Mouse (Mus musculus) olfactory bulb, adult 2 months (tissue): ENCODE data around the gene Cacna1c. TPM values are rescaled to one million over a fixed set of nuclear protein-coding genes. Genes with fewer than 3 reads are reported as not detected.

ENCODE experiments used
- H3K27ac ChIP-seq: fragments of 200-500 bp; 2 replicates; pipeline ENCODE4 v1.5.1; 2012; ENCODE audit warnings: low read depth, low read length; ENCODE audit not compliant: insufficient read depth
- H3K4me1 ChIP-seq: fragments of 200-500 bp; 2 replicates; pipeline ENCODE4 v1.6.1; 2012; ENCODE audit warnings: low read length; ENCODE audit not compliant: control insufficient read depth, insufficient read depth
- H3K4me3 ChIP-seq: fragments of 200-500 bp; 2 replicates; pipeline ENCODE4 v1.5.1; 2012; ENCODE audit warnings: mild to moderate bottlenecking, low read depth, low read length, moderate library complexity; ENCODE audit not compliant: insufficient read depth
- CTCF ChIP-seq: fragments of 200-500 bp; IDR thresholded peaks from 2 replicates; pipeline ENCODE4 v1.5.1; 2012; ENCODE audit warnings: low read depth, mild to moderate bottlenecking, low read length, moderate library complexity; ENCODE audit not compliant: insufficient read depth
- POLR2A ChIP-seq: fragments of 200-500 bp; IDR thresholded peaks from 2 replicates; pipeline ENCODE4 v1.6.1; 2012; ENCODE audit warnings: mild to moderate bottlenecking, low read depth, low read length, moderate library complexity; ENCODE audit not compliant: insufficient read depth
- WGBS: fragments of 180-500 bp; shearing (Covaris S2); methylation state at CpG from one replicate; pipeline ENCODE4 v1.1.7; 2018; 5-methylcytosine and 5-hydroxymethylcytosine counted together
- polyA plus RNA-seq: library from polyadenylated mRNA; stranded (reverse); fragments of >200 nt; gene quantifications from 2 replicates; pipeline ENCODE4 v1.2.4, GENCODE M21; 2012; ENCODE audit warnings: low replicate concordance; ENCODE audit not compliant: missing spikeins, insufficient read depth, insufficient read length

The Cacna1c gene
- polyA plus RNA-seq, 1 experiment = 35.8 TPM

- H3K4me1 ChIP-seq = peaks cover 4% of the 10 kb centered on the region; the same call in 1 of the 2 replicates
- TF ChIP-seq POLR2A (no peak), CTCF (no peak)
- H3K4me3 ChIP-seq = no peak overlapping the region
- no peak overlapping the region for H3K27ac ChIP-seq
- WGBS = 27% methylated on average over 6 of the region's 6 CpGs
These were observed 621.9 kb downstream of the Cacna1c start for GRCm38 (mm10) chr6:118574351-118574750.

- no peak overlapping the region for H3K27ac ChIP-seq
- 97% methylated on average over 3 of the region's 3 CpGs for WGBS
- no peak overlapping the region for H3K4me3 ChIP-seq
- no peaks in the 10 kb centered on the region for H3K4me1 ChIP-seq
- TF ChIP-seq CTCF = no peak
- TF ChIP-seq POLR2A = no peak
These were observed 628.4 kb downstream of the Cacna1c start for GRCm38 (mm10) chr6:118567816-118568215.

- Histone ChIP-seq H3K4me3 (peak within 1 kb of the TSS; percentile 76), H3K27ac (peak within 1 kb of the TSS; percentile 68), H3K4me1 (peaks cover 7% of the 10 kb centered on the region)
- TF ChIP-seq POLR2A (peak; percentile 79), CTCF (no peak)
- WGBS = 1% methylated on average over 54 of the region's 54 CpGs
These were observed 634.2 kb downstream of the Cacna1c start, which contains the start of gene Ankrd26 for GRCm38 (mm10) chr6:118561745-118562609. TSS of gene Ankrd26 (minus strand) at chr6:118562226.

GRCm38 (mm10) chr6:118561225-118561624 is 635.0 kb downstream of the Cacna1c start:
- no peak for TF ChIP-seq POLR2A
- no peak for TF ChIP-seq CTCF
- Histone ChIP-seq H3K4me3 (peak overlapping the region; percentile 76), H3K4me1 (peaks cover 7% of the 10 kb centered on the region), H3K27ac (no peak overlapping the region)
- WGBS = 79% methylated on average over 8 of the region's 8 CpGs

- H3K4me3 ChIP-seq = no peak overlapping the region
- no peak overlapping the region for H3K27ac ChIP-seq
- no peak for TF ChIP-seq POLR2A
- no peak for TF ChIP-seq CTCF
- no peaks in the 10 kb centered on the region for H3K4me1 ChIP-seq
- 95% methylated on average over 4 of the region's 4 CpGs for WGBS
These were observed 657.6 kb downstream of the Cacna1c start for GRCm38 (mm10) chr6:118538627-118539026.

Other genes starting within 250 kb of the Cacna1c start
- not detected in 2 replicates for gene Dcp1b, start 21.2 kb downstream of the Cacna1c start, polyA plus RNA-seq
- gene Cacna2d4, start 40.1 kb upstream of the Cacna1c start, polyA plus RNA-seq = not detected in 2 replicates
- gene Lrtm2, start 134.3 kb upstream of the Cacna1c start, polyA plus RNA-seq = not detected in 2 replicates
- gene Adipor2, start 221.3 kb upstream of the Cacna1c start, polyA plus RNA-seq = not detected in 2 replicates